In genomic region chr1:153031345-153031744, GRCm38 (mm10) we compare ENCODE assay signal across 19 mouse cellular contexts.
DNase-seq lines count a peak whose midpoint lies in the region; ATAC-seq and TF ChIP-seq lines count a peak whose summit lies in the region.
"Had no signal": no experiment of that assay in that cellular context is flagged by ENCODE, and none has a peak within 500 bp of the region (broad histone marks: within the 10 kb centered on the region; RNA-seq: fewer than 3 reads in every experiment).

No protein-coding gene starts in this region.

- H3K9me3 ChIP-seq in ES-Bruce4 (replicated peaks; ENCODE audit: control insufficient read depth, insufficient read depth, low read length, poor library complexity, severe bottlenecking): no peaks in the 10 kb centered on the region
- no peaks in the 10 kb centered on the region for H3K9me3 ChIP-seq in embryonic facial prominence, embryonic 13.5 days
- H3K9me3 ChIP-seq in limb, embryonic 13.5 days: 0 out of 2 replicates have a peak, but pooled peaks cover 3% of the 10 kb centered on the region
- H3K9me3 ChIP-seq in midbrain, postnatal 0 days (ENCODE audit: low read length): no peaks in the 10 kb centered on the region

- WGBS in embryonic facial prominence, embryonic 13.5 days: 27% methylated on average over 6 of the region's 6 CpGs
- WGBS in limb, embryonic 13.5 days: 49% methylated on average over 6 of the region's 6 CpGs
- WGBS in midbrain, postnatal 0 days: 62% methylated on average over 6 of the region's 6 CpGs

- no peak for TF ChIP-seq CTCF in ES-Bruce4 (IDR thresholded peaks at IDR 0.05; ENCODE audit: low read depth, low read length)
- no peak for TF ChIP-seq CTCF in midbrain, postnatal 0 days (IDR thresholded peaks at IDR 0.05)

- peak overlapping the region; percentile 46; the same call in 1 of the 2 replicates for H3K4me3 ChIP-seq in ES-Bruce4 (ENCODE audit: low read depth, low read length)
- H3K4me3 ChIP-seq in embryonic facial prominence, embryonic 13.5 days: no peak overlapping the region
- no peak overlapping the region for H3K4me3 ChIP-seq in limb, embryonic 13.5 days
- no peak overlapping the region for H3K4me3 ChIP-seq in midbrain, postnatal 0 days (ENCODE audit: low read depth, low read length)

- peaks cover 18% of the 10 kb centered on the region for H3K4me1 ChIP-seq in ES-Bruce4 (ENCODE audit: control insufficient read depth, insufficient read depth, low read length)
- H3K4me1 ChIP-seq in embryonic facial prominence, embryonic 13.5 days: peaks cover 25% of the 10 kb centered on the region
- peaks cover 8% of the 10 kb centered on the region; the same call in 1 of the 2 replicates for H3K4me1 ChIP-seq in limb, embryonic 13.5 days
- H3K4me1 ChIP-seq in midbrain, postnatal 0 days (ENCODE audit: insufficient read depth, low read length): peaks cover 19% of the 10 kb centered on the region; the same call in 1 of the 2 replicates

- H3K36me3 ChIP-seq in ES-Bruce4 (ENCODE audit: control insufficient read depth, insufficient read depth, low read length, poor library complexity, severe bottlenecking): no peaks in the 10 kb centered on the region
- H3K36me3 ChIP-seq in embryonic facial prominence, embryonic 13.5 days: no peaks in the 10 kb centered on the region
- H3K36me3 ChIP-seq in limb, embryonic 13.5 days: no peaks in the 10 kb centered on the region
- no peaks in the 10 kb centered on the region for H3K36me3 ChIP-seq in midbrain, postnatal 0 days (ENCODE audit: insufficient read depth, low read length)

- peak; percentile 98 for TF ChIP-seq EP300 in ES-Bruce4 (IDR thresholded peaks at IDR 0.05; ENCODE audit: insufficient read depth, low read depth, low read length)

- peak; percentile 50 for DNase-seq in embryo, embryonic 10.5 days (ENCODE audit: low spot score)
- DNase-seq in embryo, embryonic 9.5 days (ENCODE audit: extremely low spot score): no peak
- no peak for DNase-seq in kidney, postnatal 10 days
- no peak for DNase-seq in midbrain, postnatal 0 days (ENCODE audit: low spot score)
- no peak for DNase-seq in cerebellum, adult 9-11 months
- DNase-seq: adrenal gland, postnatal 25 days; cerebellum, adult 18-20 months; gastrocnemius, postnatal 14 days; heart, postnatal 14 days; lung, adult 2 months; lung, postnatal 4 days; right cerebral cortex, postnatal 14 days; thymus, postnatal 14 days had no signal

- peak overlapping the region; percentile 22 for H3K9ac ChIP-seq in ES-Bruce4 (ENCODE audit: low read depth, poor library complexity, severe bottlenecking)
- 0 out of 2 replicates have a peak overlapping the region, but pooled peaks have one; percentile 0 for H3K9ac ChIP-seq in embryonic facial prominence, embryonic 13.5 days
- H3K9ac ChIP-seq in limb, embryonic 13.5 days: no peak overlapping the region
- H3K9ac ChIP-seq in midbrain, postnatal 0 days (replicated peaks; ENCODE audit: low read length, poor library complexity, severe bottlenecking): no peak overlapping the region

- peak overlapping the region; percentile 26 for H3K4me2 ChIP-seq in embryonic facial prominence, embryonic 13.5 days
- H3K4me2 ChIP-seq in limb, embryonic 13.5 days (replicated peaks): peak overlapping the region; percentile 25; the same call in 1 of the 2 replicates
- no peak overlapping the region for H3K4me2 ChIP-seq in midbrain, postnatal 0 days (ENCODE audit: low read depth, low read length, poor library complexity, severe bottlenecking)
- H3K4me2 ChIP-seq: heart, embryonic 11.5 days; liver, embryonic 11.5 days; midbrain, embryonic 11.5 days had no signal

- no peak for TF ChIP-seq POLR2A in ES-Bruce4 (IDR thresholded peaks at IDR 0.05; ENCODE audit: insufficient read depth, low read length)

- H3K27ac ChIP-seq in ES-Bruce4 (ENCODE audit: insufficient read depth, low read length): peak overlapping the region; percentile 72
- H3K27ac ChIP-seq in embryonic facial prominence, embryonic 13.5 days: no peak overlapping the region
- no peak overlapping the region for H3K27ac ChIP-seq in limb, embryonic 13.5 days
- H3K27ac ChIP-seq in midbrain, postnatal 0 days (ENCODE audit: low read depth, low read length): no peak overlapping the region

- no peaks in the 10 kb centered on the region for H3K27me3 ChIP-seq in ES-Bruce4 (ENCODE audit: control insufficient read depth, insufficient read depth, low read length, poor library complexity, severe bottlenecking)
- no peaks in the 10 kb centered on the region for H3K27me3 ChIP-seq in embryonic facial prominence, embryonic 13.5 days
- H3K27me3 ChIP-seq in limb, embryonic 13.5 days: no peaks in the 10 kb centered on the region
- no peaks in the 10 kb centered on the region for H3K27me3 ChIP-seq in midbrain, postnatal 0 days (ENCODE audit: insufficient read depth, low read length)

- ATAC-seq in embryonic facial prominence, embryonic 13.5 days (ENCODE audit: insufficient number of reproducible peaks, insufficient read depth, low FRiP score, low TSS enrichment, low read depth): no peak
- no peak for ATAC-seq in limb, embryonic 13.5 days (ENCODE audit: low FRiP score, low read depth)
- no peak for ATAC-seq in midbrain, postnatal 0 days (ENCODE audit: low FRiP score)

Comparison
In these comparisons a context has a peak if more than half of its experiments do, and no peak if none do; other contexts are left out.
1. H3K9ac ChIP-seq: peak in ES-Bruce4 (single experiment) and embryonic facial prominence, embryonic 13.5 days (single experiment); none in limb, embryonic 13.5 days (single experiment) and midbrain, postnatal 0 days (single experiment).